Mouse (Mus musculus) forebrain, embryonic 11.5 days (tissue): ENCODE results near the gene Leng9. TPM values are rescaled to one million over a fixed set of nuclear protein-coding genes. Genes with fewer than 3 reads are reported as not detected.

Source experiments
- ATAC-seq: fragments of 200-750 bp; cut with Nextera tagmentation; replicated peaks from 2 replicates; pipeline ENCODE4 v1.8.0; 2017; ENCODE audit warnings: moderate TSS enrichment; ENCODE audit not compliant: low FRiP score
- DNase-seq: peaks from one replicate; pipeline ENCODE4 v3.0.0-alpha.2; 2017; ENCODE audit warnings: low spot score
- H3K27ac ChIP-seq: fragments of 300-500 bp; sonication (generic); 2 replicates; pipeline ENCODE4 v1.5.1; 2014; ENCODE audit warnings: low read depth, low read length
- H3K27me3 ChIP-seq: fragments of 300-500 bp; sonication (generic); 2 replicates; pipeline ENCODE4 v1.6.1; 2014; ENCODE audit warnings: mild to moderate bottlenecking, low read length, mixed read lengths; ENCODE audit not compliant: control insufficient read depth, insufficient read depth
- H3K36me3 ChIP-seq: fragments of 300-500 bp; sonication (generic); 2 replicates; pipeline ENCODE4 v1.6.1; 2014; ENCODE audit warnings: mild to moderate bottlenecking, low read length, moderate library complexity, mixed read lengths; ENCODE audit not compliant: control insufficient read depth, insufficient read depth
- H3K4me1 ChIP-seq: fragments of 300-500 bp; sonication (generic); replicated peaks from 2 replicates; pipeline ENCODE4 v1.6.1; 2014; ENCODE audit warnings: low read length, mixed read lengths; ENCODE audit not compliant: control insufficient read depth, insufficient read depth
- H3K4me2 ChIP-seq: fragments of 300-500 bp; sonication (generic); 2 replicates; pipeline ENCODE4 v1.6.1; 2014; ENCODE audit warnings: low read depth, mild to moderate bottlenecking, low read length, moderate library complexity, mixed read lengths; ENCODE audit not compliant: severe bottlenecking
- H3K4me3 ChIP-seq: fragments of 300-500 bp; sonication (generic); 2 replicates; pipeline ENCODE4 v1.5.1; 2014; ENCODE audit warnings: low read depth, low read length
- H3K9ac ChIP-seq: fragments of 300-500 bp; sonication (generic); 2 replicates; pipeline ENCODE4 v1.6.1; 2014; ENCODE audit warnings: low read length
- H3K9me3 ChIP-seq: fragments of 300-500 bp; sonication (generic); 2 replicates; pipeline ENCODE4 v1.6.1; 2016; ENCODE audit warnings: low read length, mixed read lengths; ENCODE audit not compliant: control insufficient read depth
- WGBS: fragments of 180-500 bp; shearing (Covaris S2); extraction: QIAGEN DNeasy Blood & Tissue Kit; methylation state at CpG from one replicate; pipeline ENCODE4 v1.1.7; 2014; 5-methylcytosine and 5-hydroxymethylcytosine counted together
- polyA plus RNA-seq: library from polyadenylated mRNA; unstranded; fragments of >200 nt; fragmentation: Nextera tagmentation; extraction: Ambion mirVana; gene quantifications from 2 replicates; pipeline ENCODE4 v1.2.1, GENCODE M21; 2014

Gene Leng9
- polyA plus RNA-seq, 1 experiment from 2014 or later, result 1.6 TPM

- peaks cover 37% of the 10 kb centered on the region for H3K4me1 ChIP-seq
- peak; percentile 86 for ATAC-seq
Measured at GRCm38 (mm10) chr7:4124315-4124759, 25.8 kb downstream of the Leng9 start.

GRCm38 (mm10) chr7:4123732-4124131, 26.4 kb downstream of the Leng9 start:
- H3K9ac ChIP-seq, result peak overlapping the region; percentile 1; the same call in 1 of the 2 replicates
- no peaks in the 10 kb centered on the region for H3K9me3 ChIP-seq
- peak; percentile 78 for ATAC-seq
- H3K36me3 ChIP-seq, result peaks cover 6% of the 10 kb centered on the region; the same call in 1 of the 2 replicates
- no peak overlapping the region for H3K4me3 ChIP-seq
- H3K27me3 ChIP-seq, result no peaks in the 10 kb centered on the region; the same call in 1 of the 2 replicates
- peak; percentile 80 for DNase-seq
- H3K4me2 ChIP-seq, result peak overlapping the region; percentile 32
- H3K27ac ChIP-seq, result peak overlapping the region; percentile 94
- WGBS, result 14% methylated on average over 1 of the region's 1 CpGs
- peaks cover 37% of the 10 kb centered on the region for H3K4me1 ChIP-seq

More at GRCm38 (mm10) chr7:4124315-4124759, 25.8 kb downstream of the Leng9 start:
- no peaks in the 10 kb centered on the region; the same call in 1 of the 2 replicates for H3K27me3 ChIP-seq
- H3K4me3 ChIP-seq, result peak overlapping the region; percentile 12; the same call in 1 of the 2 replicates
- peak overlapping the region; percentile 94 for H3K27ac ChIP-seq
- no peaks in the 10 kb centered on the region for H3K9me3 ChIP-seq
- WGBS, result 0% methylated on average over 10 of the region's 10 CpGs
- peak overlapping the region; percentile 13; the same call in 1 of the 2 replicates for H3K9ac ChIP-seq
- peaks cover 6% of the 10 kb centered on the region; the same call in 1 of the 2 replicates for H3K36me3 ChIP-seq
- H3K4me2 ChIP-seq, result peak overlapping the region; percentile 32; the same call in 1 of the 2 replicates
- peak; percentile 88 for DNase-seq

GRCm38 (mm10) chr7:4122783-4123182, 27.4 kb downstream of the Leng9 start:
- ATAC-seq (no peak), DNase-seq (no peak)
- Histone ChIP-seq H3K27ac (peak overlapping the region; percentile 94), H3K4me2 (peak overlapping the region; percentile 67), H3K36me3 (peaks cover 2% of the 10 kb centered on the region; the same call in 1 of the 2 replicates), H3K4me3 (peak overlapping the region; percentile 81; the same call in 1 of the 2 replicates), H3K9me3 (no peaks in the 10 kb centered on the region), H3K4me1 (peaks cover 37% of the 10 kb centered on the region), H3K9ac (peak overlapping the region; percentile 49), H3K27me3 (no peaks in the 10 kb centered on the region; the same call in 1 of the 2 replicates)
- 80% methylated on average over 10 of the region's 10 CpGs for WGBS

- Histone ChIP-seq H3K4me2 (peak overlapping the region; percentile 67), H3K4me1 (peaks cover 37% of the 10 kb centered on the region), H3K27me3 (no peaks in the 10 kb centered on the region; the same call in 1 of the 2 replicates), H3K9me3 (no peaks in the 10 kb centered on the region), H3K9ac (peak overlapping the region; percentile 49), H3K36me3 (peaks cover 2% of the 10 kb centered on the region; the same call in 1 of the 2 replicates), H3K4me3 (peak overlapping the region; percentile 81; the same call in 1 of the 2 replicates), H3K27ac (peak overlapping the region; percentile 94)
- WGBS, result 39% methylated on average over 11 of the region's 11 CpGs
- ATAC-seq (no peak), DNase-seq (no peak)
Measured at GRCm38 (mm10) chr7:4122076-4122768, 28.0 kb downstream of the Leng9 start.

GRCm38 (mm10) chr7:4119976-4120921, 29.9 kb downstream of the Leng9 start:
- Histone ChIP-seq H3K4me3 (peak overlapping the region; percentile 81), H3K27me3 (no peaks in the 10 kb centered on the region), H3K27ac (peak overlapping the region; percentile 94), H3K9me3 (no peaks in the 10 kb centered on the region), H3K4me1 (peaks cover 32% of the 10 kb centered on the region), H3K9ac (peak overlapping the region; percentile 90), H3K4me2 (peak overlapping the region; percentile 67), H3K36me3 (no peaks in the 10 kb centered on the region)
- DNase-seq (peak; percentile 72), ATAC-seq (peak; percentile 10)
- WGBS, result 12% methylated on average over 18 of the region's 19 CpGs

GRCm38 (mm10) chr7:4119344-4119902, 30.8 kb downstream of the Leng9 start, which contains the start of gene Ttyh1:
TSS of gene Ttyh1 (plus strand) at chr7:4119408.
- peak; percentile 87 for DNase-seq
- H3K9me3 ChIP-seq, result no peaks in the 10 kb centered on the region
- WGBS, result 3% methylated on average over 30 of the region's 37 CpGs
- H3K36me3 ChIP-seq, result no peaks in the 10 kb centered on the region
- ATAC-seq, result peak; percentile 13; the same call in 1 of the 2 replicates
- H3K4me2 ChIP-seq, result peak within 1 kb of the TSS; percentile 67
- H3K4me1 ChIP-seq, result peaks cover 26% of the 10 kb centered on the region
- H3K9ac ChIP-seq, result peak within 1 kb of the TSS; percentile 90
- H3K27ac ChIP-seq, result peak within 1 kb of the TSS; percentile 94; the same call in 1 of the 2 replicates
- peak within 1 kb of the TSS; percentile 81 for H3K4me3 ChIP-seq
- no peaks in the 10 kb centered on the region for H3K27me3 ChIP-seq

- no peaks in the 10 kb centered on the region for H3K9me3 ChIP-seq
- no peak for ATAC-seq
- WGBS, result 74% methylated on average over 8 of the region's 8 CpGs
Measured at GRCm38 (mm10) chr7:4117050-4117814, 32.9 kb downstream of the Leng9 start.

More at GRCm38 (mm10) chr7:4117050-4117814, 32.9 kb downstream of the Leng9 start:
- H3K36me3 ChIP-seq, result no peaks in the 10 kb centered on the region
- H3K4me2 ChIP-seq, result no peak overlapping the region
- peaks cover 15% of the 10 kb centered on the region for H3K4me1 ChIP-seq
- H3K9ac ChIP-seq, result no peak overlapping the region
- H3K27ac ChIP-seq, result no peak overlapping the region
- no peak for DNase-seq
- H3K4me3 ChIP-seq, result no peak overlapping the region
- H3K27me3 ChIP-seq, result no peaks in the 10 kb centered on the region
